Mouse (Mus musculus) stomach, embryonic 15.5 days (tissue): ENCODE data around the gene Haus6. TPM values are rescaled to one million over a fixed set of nuclear protein-coding genes. Genes with fewer than 3 reads are reported as not detected.

Experiments
- ATAC-seq: fragments of 200-750 bp; cut with Nextera tagmentation; 2 replicates; pipeline ENCODE4 v1.8.0; 2017; ENCODE audit warnings: low read depth, moderate number of reproducible peaks, moderate TSS enrichment; ENCODE audit not compliant: insufficient read depth, low FRiP score
- H3K27ac ChIP-seq: fragments of 300-500 bp; sonication (generic); 2 replicates; pipeline ENCODE4 v1.5.1; 2015; ENCODE audit warnings: mild to moderate bottlenecking, inconsistent platforms
- H3K27me3 ChIP-seq: fragments of 300-500 bp; sonication (generic); replicated peaks from 2 replicates; pipeline ENCODE4 v1.6.1; 2015; ENCODE audit warnings: inconsistent platforms
- H3K36me3 ChIP-seq: fragments of 300-500 bp; sonication (generic); 2 replicates; pipeline ENCODE4 v1.6.1; 2015; ENCODE audit warnings: inconsistent platforms
- H3K4me1 ChIP-seq: fragments of 300-500 bp; sonication (generic); 2 replicates; pipeline ENCODE4 v1.6.1; 2015; ENCODE audit warnings: inconsistent platforms
- H3K4me2 ChIP-seq: fragments of 300-500 bp; sonication (generic); 2 replicates; pipeline ENCODE4 v1.6.1; 2015; ENCODE audit warnings: mild to moderate bottlenecking, inconsistent platforms
- H3K4me3 ChIP-seq: fragments of 300-500 bp; sonication (generic); replicated peaks from 2 replicates; pipeline ENCODE4 v1.5.1; 2015; ENCODE audit warnings: inconsistent platforms
- H3K9ac ChIP-seq: fragments of 300-500 bp; sonication (generic); 2 replicates; pipeline ENCODE4 v1.6.1; 2015; ENCODE audit warnings: inconsistent platforms
- H3K9me3 ChIP-seq: fragments of 300-500 bp; sonication (generic); 2 replicates; pipeline ENCODE4 v1.6.1; 2016; ENCODE audit warnings: inconsistent platforms
- WGBS: fragments of 180-500 bp; shearing (Covaris S2); methylation state at CpG from one replicate; pipeline ENCODE4 v1.1.7; 2015; 5-methylcytosine and 5-hydroxymethylcytosine counted together
- polyA plus RNA-seq: library from polyadenylated mRNA; unstranded; fragments of >200 nt; fragmentation: Nextera tagmentation; extraction: Ambion mirVana; gene quantifications from 2 replicates; pipeline ENCODE4 v1.2.1, GENCODE M21; 2015

Gene Haus6
- polyA plus RNA-seq, 1 experiment from 2014 or later, result 14.5 TPM

- Histone ChIP-seq H3K36me3 (no peaks in the 10 kb centered on the region), H3K9me3 (no peaks in the 10 kb centered on the region), H3K4me2 (no peak overlapping the region), H3K4me1 (no peaks in the 10 kb centered on the region), H3K27me3 (no peaks in the 10 kb centered on the region), H3K9ac (no peak overlapping the region), H3K4me3 (no peak overlapping the region), H3K27ac (no peak overlapping the region)
- 91% methylated on average over 3 of the region's 3 CpGs for WGBS
- no peak for ATAC-seq
Measured at GRCm38 (mm10) chr4:86561061-86561460, 50.8 kb downstream of the Haus6 start.

- no peaks in the 10 kb centered on the region for H3K36me3 ChIP-seq
- H3K4me1 ChIP-seq, result no peaks in the 10 kb centered on the region
- WGBS, result 68% methylated on average over 4 of the region's 4 CpGs
- no peak overlapping the region for H3K4me3 ChIP-seq
- no peaks in the 10 kb centered on the region for H3K27me3 ChIP-seq
- no peak overlapping the region for H3K4me2 ChIP-seq
- no peak overlapping the region for H3K27ac ChIP-seq
- H3K9me3 ChIP-seq, result no peaks in the 10 kb centered on the region
- H3K9ac ChIP-seq, result no peak overlapping the region
- no peak for ATAC-seq
Measured at GRCm38 (mm10) chr4:86559006-86559405, 52.8 kb downstream of the Haus6 start.

GRCm38 (mm10) chr4:86558228-86558627 is 53.6 kb downstream of the Haus6 start, which contains the start of gene Saxo1:
Gene Saxo1 (minus strand): TSS chr4:86558328.
- Histone ChIP-seq H3K36me3 (no peaks in the 10 kb centered on the region), H3K9ac (no peak within 1 kb of the TSS), H3K4me1 (no peaks in the 10 kb centered on the region), H3K9me3 (no peaks in the 10 kb centered on the region), H3K27me3 (no peaks in the 10 kb centered on the region), H3K4me2 (no peak within 1 kb of the TSS), H3K4me3 (no peak within 1 kb of the TSS), H3K27ac (no peak within 1 kb of the TSS)
- WGBS, result 89% methylated on average over 7 of the region's 7 CpGs
- no peak for ATAC-seq

GRCm38 (mm10) chr4:86557371-86557770 is 54.5 kb downstream of the Haus6 start:
- no peak overlapping the region for H3K9ac ChIP-seq
- no peaks in the 10 kb centered on the region for H3K4me1 ChIP-seq
- 75% methylated on average over 7 of the region's 7 CpGs for WGBS
- H3K27ac ChIP-seq, result no peak overlapping the region
- no peaks in the 10 kb centered on the region for H3K27me3 ChIP-seq
- no peak overlapping the region for H3K4me3 ChIP-seq
- no peaks in the 10 kb centered on the region for H3K9me3 ChIP-seq
- H3K36me3 ChIP-seq, result no peaks in the 10 kb centered on the region
- ATAC-seq, result no peak
- H3K4me2 ChIP-seq, result no peak overlapping the region

- no peaks in the 10 kb centered on the region for H3K27me3 ChIP-seq
- no peak overlapping the region for H3K4me3 ChIP-seq
- H3K4me1 ChIP-seq, result no peaks in the 10 kb centered on the region
- no peak overlapping the region for H3K4me2 ChIP-seq
- WGBS, result 21% methylated on average over 6 of the region's 6 CpGs
- no peaks in the 10 kb centered on the region for H3K9me3 ChIP-seq
- H3K36me3 ChIP-seq, result no peaks in the 10 kb centered on the region
- H3K9ac ChIP-seq, result no peak overlapping the region
- ATAC-seq, result no peak
- no peak overlapping the region for H3K27ac ChIP-seq
Measured at GRCm38 (mm10) chr4:86555035-86555707, 56.7 kb downstream of the Haus6 start.

- H3K36me3 ChIP-seq, result no peaks in the 10 kb centered on the region
- H3K4me2 ChIP-seq, result no peak overlapping the region
- 80% methylated on average over 9 of the region's 9 CpGs for WGBS
- no peak overlapping the region for H3K27ac ChIP-seq
- no peaks in the 10 kb centered on the region for H3K9me3 ChIP-seq
- 0 out of 2 replicates have a peak, but pooled peaks cover 3% of the 10 kb centered on the region for H3K4me1 ChIP-seq
- no peak overlapping the region for H3K4me3 ChIP-seq
- H3K9ac ChIP-seq, result no peak overlapping the region
- no peak for ATAC-seq
- no peaks in the 10 kb centered on the region for H3K27me3 ChIP-seq
Measured at GRCm38 (mm10) chr4:86548332-86548731, 63.5 kb downstream of the Haus6 start.

- Histone ChIP-seq H3K9ac (no peak overlapping the region), H3K4me1 (0 out of 2 replicates have a peak, but pooled peaks cover 3% of the 10 kb centered on the region), H3K9me3 (no peaks in the 10 kb centered on the region), H3K27me3 (no peaks in the 10 kb centered on the region), H3K36me3 (no peaks in the 10 kb centered on the region), H3K27ac (no peak overlapping the region), H3K4me3 (no peak overlapping the region), H3K4me2 (no peak overlapping the region)
- no peak for ATAC-seq
- WGBS, result 51% methylated on average over 5 of the region's 5 CpGs
Measured at GRCm38 (mm10) chr4:86545615-86546014, 66.2 kb downstream of the Haus6 start.

- no peak overlapping the region for H3K4me2 ChIP-seq
- no peak overlapping the region for H3K27ac ChIP-seq
- H3K9ac ChIP-seq, result no peak overlapping the region
- 0 out of 2 replicates have a peak, but pooled peaks cover 3% of the 10 kb centered on the region for H3K4me1 ChIP-seq
- no peaks in the 10 kb centered on the region for H3K36me3 ChIP-seq
- no peaks in the 10 kb centered on the region for H3K9me3 ChIP-seq
- H3K27me3 ChIP-seq, result no peaks in the 10 kb centered on the region
- WGBS, result 91% methylated on average over 3 of the region's 3 CpGs
- no peak for ATAC-seq
- H3K4me3 ChIP-seq, result no peak overlapping the region
Measured at GRCm38 (mm10) chr4:86543999-86544398, 67.9 kb downstream of the Haus6 start.

GRCm38 (mm10) chr4:86541573-86541972 is 70.3 kb downstream of the Haus6 start:
- no peaks in the 10 kb centered on the region for H3K36me3 ChIP-seq
- no peak overlapping the region for H3K4me3 ChIP-seq
- H3K4me1 ChIP-seq, result 0 out of 2 replicates have a peak, but pooled peaks cover 3% of the 10 kb centered on the region
- ATAC-seq, result no peak
- WGBS, result 75% methylated on average over 1 of the region's 1 CpGs
- H3K27me3 ChIP-seq, result no peaks in the 10 kb centered on the region
- no peak overlapping the region for H3K27ac ChIP-seq
- H3K9me3 ChIP-seq, result no peaks in the 10 kb centered on the region
- no peak overlapping the region for H3K9ac ChIP-seq
- H3K4me2 ChIP-seq, result no peak overlapping the region

- no peaks in the 10 kb centered on the region for H3K9me3 ChIP-seq
- WGBS, result 88% methylated on average over 5 of the region's 5 CpGs
- no peaks in the 10 kb centered on the region for H3K36me3 ChIP-seq
- no peak overlapping the region for H3K4me3 ChIP-seq
- no peak overlapping the region for H3K27ac ChIP-seq
- no peak overlapping the region for H3K9ac ChIP-seq
- H3K27me3 ChIP-seq, result no peaks in the 10 kb centered on the region
- ATAC-seq, result no peak
- no peak overlapping the region for H3K4me2 ChIP-seq
- no peaks in the 10 kb centered on the region for H3K4me1 ChIP-seq
Measured at GRCm38 (mm10) chr4:86538936-86539335, 72.9 kb downstream of the Haus6 start.

GRCm38 (mm10) chr4:86537972-86538371 is 73.9 kb downstream of the Haus6 start:
- no peak overlapping the region for H3K27ac ChIP-seq
- H3K27me3 ChIP-seq, result no peaks in the 10 kb centered on the region
- H3K4me3 ChIP-seq, result no peak overlapping the region
- no peaks in the 10 kb centered on the region for H3K9me3 ChIP-seq
- no peak for ATAC-seq
- no peak overlapping the region for H3K9ac ChIP-seq
- no peak overlapping the region for H3K4me2 ChIP-seq
- H3K4me1 ChIP-seq, result no peaks in the 10 kb centered on the region
- WGBS, result 39% methylated on average over 4 of the region's 4 CpGs
- no peaks in the 10 kb centered on the region for H3K36me3 ChIP-seq

GRCm38 (mm10) chr4:86534091-86534481 is 77.8 kb downstream of the Haus6 start:
- no peak for ATAC-seq
- H3K9ac ChIP-seq, result no peak overlapping the region
- H3K4me2 ChIP-seq, result no peak overlapping the region
- WGBS, result 57% methylated on average over 5 of the region's 5 CpGs
- H3K27ac ChIP-seq, result no peak overlapping the region
- H3K36me3 ChIP-seq, result no peaks in the 10 kb centered on the region
- H3K27me3 ChIP-seq, result no peaks in the 10 kb centered on the region
- H3K4me3 ChIP-seq, result no peak overlapping the region
- H3K4me1 ChIP-seq, result no peaks in the 10 kb centered on the region
- H3K9me3 ChIP-seq, result no peaks in the 10 kb centered on the region
